Mouse (Mus musculus): ENCODE data around the gene Daam1. TPM values are rescaled to one million over a fixed set of nuclear protein-coding genes. Genes with fewer than 3 reads are reported as not detected.

Daam1 gene
- polyA plus RNA-seq, 1 experiment: 36.2 TPM

DNA sequence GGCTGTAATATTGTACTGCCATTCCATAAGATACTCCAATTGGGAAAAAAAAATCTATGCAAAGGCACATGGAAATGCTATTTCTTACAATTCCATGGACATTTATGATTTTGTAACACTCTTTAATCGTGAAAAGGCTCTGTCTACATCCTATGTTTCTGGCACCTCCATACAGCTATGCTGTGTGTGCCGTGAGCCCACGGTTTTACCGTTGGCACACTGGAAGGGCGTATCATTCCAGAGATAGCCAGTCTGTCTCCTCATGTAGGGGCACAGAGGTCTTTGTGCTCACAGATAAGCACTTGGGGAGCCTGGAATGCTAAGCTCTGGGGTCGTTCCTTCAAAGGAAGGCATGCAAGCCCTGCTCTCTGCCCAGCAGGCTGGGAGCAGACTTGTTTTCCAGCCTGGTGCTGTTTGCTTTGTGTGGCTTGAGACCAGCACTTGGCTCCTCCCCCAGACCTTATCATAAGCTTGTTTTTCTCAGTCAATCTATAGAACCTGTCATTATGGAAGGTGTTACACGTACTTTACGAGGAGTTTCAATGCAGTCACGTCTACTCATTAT is 205.3 kb downstream of the Daam1 start:
- 82% methylated on average over 9 of the region's 9 CpGs for WGBS
- TF ChIP-seq POLR2A (IDR thresholded peaks at IDR 0.05; ENCODE audit: borderline replicate concordance, control insufficient read depth, low read depth, low read length): no peak
- TF ChIP-seq CTCF (IDR thresholded peaks at IDR 0.05; ENCODE audit: control insufficient read depth, insufficient read depth, low read length): no peak
- Histone ChIP-seq H3K4me1 (ENCODE audit: control insufficient read depth, insufficient read depth, low read length) (no peaks in the 10 kb centered on the region), H3K27ac (ENCODE audit: control insufficient read depth, insufficient read depth, low read depth, low read length, poor library complexity) (no peak overlapping the region), H3K4me3 (replicated peaks; ENCODE audit: control insufficient read depth, low read depth, low read length) (no peak overlapping the region)

DNA sequence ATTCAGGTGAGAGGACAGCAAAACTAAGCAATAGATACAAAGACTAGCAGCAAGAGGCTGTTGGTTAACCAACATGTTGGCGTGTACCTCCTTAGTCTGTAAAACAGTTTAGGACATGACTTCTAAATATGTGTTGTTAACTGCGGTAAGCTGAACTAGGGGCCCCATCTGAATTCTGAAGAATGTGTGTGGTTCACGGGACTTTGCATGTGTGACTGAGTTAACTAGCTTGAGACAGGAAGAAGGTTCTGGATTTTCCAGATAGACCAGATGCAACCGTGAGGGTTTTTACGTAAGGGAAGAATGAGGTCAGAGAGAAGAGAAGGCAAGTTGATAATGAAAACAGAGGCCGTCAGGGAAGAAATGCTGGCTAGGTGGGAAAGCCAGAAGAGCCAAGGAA is 206.2 kb downstream of the Daam1 start:
- 71% methylated on average over 6 of the region's 6 CpGs for WGBS
- no peaks in the 10 kb centered on the region for H3K4me1 ChIP-seq (ENCODE audit: control insufficient read depth, insufficient read depth, low read length)

DNA sequence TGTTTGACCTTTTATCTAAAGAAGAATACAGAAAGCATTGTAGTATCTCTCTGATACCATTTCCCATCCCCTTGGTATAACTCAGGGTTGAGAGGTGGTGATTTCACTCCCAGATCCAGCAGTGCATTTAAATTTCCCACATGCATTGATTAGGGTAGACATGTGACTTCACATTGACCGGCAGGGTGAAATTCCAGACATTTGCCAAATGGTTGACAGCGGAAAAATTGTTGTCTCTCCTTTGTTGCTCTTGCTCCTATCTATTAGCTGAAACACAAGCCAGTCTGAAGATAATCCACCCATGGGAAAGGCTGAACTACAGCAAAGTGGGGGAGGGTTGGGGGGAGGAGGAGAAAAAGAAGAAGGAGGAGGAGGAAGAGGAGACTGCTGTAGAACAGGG is 208.0 kb downstream of the Daam1 start:
- no peak overlapping the region for H3K27ac ChIP-seq (ENCODE audit: control insufficient read depth, insufficient read depth, low read depth, low read length, poor library complexity)
- H3K4me1 ChIP-seq (ENCODE audit: control insufficient read depth, insufficient read depth, low read length): no peaks in the 10 kb centered on the region
- TF ChIP-seq POLR2A (IDR thresholded peaks at IDR 0.05; ENCODE audit: borderline replicate concordance, control insufficient read depth, low read depth, low read length) (no peak), CTCF (IDR thresholded peaks at IDR 0.05; ENCODE audit: control insufficient read depth, insufficient read depth, low read length) (no peak)
- WGBS: 74% methylated on average over 2 of the region's 2 CpGs
- no peak overlapping the region for H3K4me3 ChIP-seq (replicated peaks; ENCODE audit: control insufficient read depth, low read depth, low read length)

More for the DNA sequence above, 206.2 kb downstream of the Daam1 start:
- TF ChIP-seq CTCF (IDR thresholded peaks at IDR 0.05; ENCODE audit: control insufficient read depth, insufficient read depth, low read length): no peak
- no peak for TF ChIP-seq POLR2A (IDR thresholded peaks at IDR 0.05; ENCODE audit: borderline replicate concordance, control insufficient read depth, low read depth, low read length)
- H3K4me3 ChIP-seq (replicated peaks; ENCODE audit: control insufficient read depth, low read depth, low read length): no peak overlapping the region
- no peak overlapping the region for H3K27ac ChIP-seq (ENCODE audit: control insufficient read depth, insufficient read depth, low read depth, low read length, poor library complexity)

DNA sequence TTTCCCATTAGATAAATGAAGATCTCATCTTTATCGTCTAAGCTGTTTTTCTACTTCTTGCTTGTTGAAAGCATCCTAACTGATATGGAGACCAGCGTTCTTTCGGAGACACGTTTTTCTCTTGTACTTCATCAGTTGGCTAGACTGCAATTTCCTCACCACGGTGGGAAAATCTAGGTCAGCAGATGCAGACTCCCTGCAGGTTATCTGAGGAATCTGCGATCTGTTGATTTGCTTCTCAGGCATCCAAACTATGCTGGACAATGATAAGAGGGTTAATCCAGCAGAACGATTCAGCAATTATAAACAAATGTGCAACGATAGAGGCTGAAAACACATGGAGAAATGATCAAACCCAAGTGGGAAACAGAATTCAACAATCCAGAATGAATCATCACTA is 208.6 kb downstream of the Daam1 start:
- Histone ChIP-seq H3K27ac (ENCODE audit: control insufficient read depth, insufficient read depth, low read depth, low read length, poor library complexity) (no peak overlapping the region), H3K4me1 (ENCODE audit: control insufficient read depth, insufficient read depth, low read length) (no peaks in the 10 kb centered on the region), H3K4me3 (replicated peaks; ENCODE audit: control insufficient read depth, low read depth, low read length) (no peak overlapping the region)
- TF ChIP-seq CTCF (IDR thresholded peaks at IDR 0.05; ENCODE audit: control insufficient read depth, insufficient read depth, low read length) (no peak), POLR2A (IDR thresholded peaks at IDR 0.05; ENCODE audit: borderline replicate concordance, control insufficient read depth, low read depth, low read length) (no peak)
- 72% methylated on average over 8 of the region's 8 CpGs for WGBS

DNA sequence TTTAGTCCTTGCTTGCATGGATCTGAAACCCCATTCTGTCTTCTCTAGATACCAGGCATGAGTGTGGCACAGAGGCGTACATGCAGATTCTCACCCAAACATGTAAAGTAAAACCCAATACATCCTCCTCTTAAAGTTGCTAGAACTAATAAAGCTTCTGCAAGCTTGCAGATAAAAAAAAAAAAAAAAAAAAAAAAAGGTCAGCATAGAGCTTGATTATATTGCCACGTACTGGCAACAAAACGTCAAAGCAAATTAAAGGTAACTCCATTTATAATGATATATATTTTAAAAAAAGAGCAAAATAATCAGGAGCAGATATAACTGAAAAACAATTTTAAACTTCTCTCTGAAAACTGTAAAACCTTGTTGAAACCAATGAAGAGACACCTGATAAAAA is 210.4 kb downstream of the Daam1 start:
- no peak overlapping the region for H3K4me3 ChIP-seq (replicated peaks; ENCODE audit: control insufficient read depth, low read depth, low read length)
- H3K4me1 ChIP-seq (ENCODE audit: control insufficient read depth, insufficient read depth, low read length): no peaks in the 10 kb centered on the region
- no peak overlapping the region for H3K27ac ChIP-seq (ENCODE audit: control insufficient read depth, insufficient read depth, low read depth, low read length, poor library complexity)
- 79% methylated on average over 3 of the region's 3 CpGs for WGBS
- TF ChIP-seq POLR2A (IDR thresholded peaks at IDR 0.05; ENCODE audit: borderline replicate concordance, control insufficient read depth, low read depth, low read length) (no peak), CTCF (IDR thresholded peaks at IDR 0.05; ENCODE audit: control insufficient read depth, insufficient read depth, low read length) (no peak)

Other genes starting within 250 kb of the Daam1 start
- gene Gpr135, start 240.0 kb downstream of the Daam1 start, polyA plus RNA-seq (2011; ENCODE audit: insufficient read depth, insufficient read length, low replicate concordance, missing spikeins): 0.50 TPM in 1 of 2 replicates, not detected in the other

Measured in bone marrow, adult 2 months (tissue).